ENCODE assay signal across 9 mouse cellular contexts in genomic region chr7:16401991-16402431, GRCm38 (mm10). TPM values are rescaled to one million over a fixed set of nuclear protein-coding genes. Genes with fewer than 3 reads are reported as not detected.
DNase-seq lines count a peak whose midpoint lies in the region; ATAC-seq and TF ChIP-seq lines count a peak whose summit lies in the region.
"Had no signal": no experiment of that assay in that cellular context is flagged by ENCODE, and none has a peak within 500 bp of the region (broad histone marks: within the 10 kb centered on the region; RNA-seq: fewer than 3 reads in every experiment).

No protein-coding gene starts in this region.

- DNase-seq in frontal cortex, postnatal 14 days (ENCODE audit: low spot score in 2 of 2) = peak; percentile 19 to 29
- DNase-seq in adrenal gland, postnatal 25 days = peak; percentile 23
- DNase-seq in heart, postnatal 4 days = peak; percentile 57
- DNase-seq in left cerebral cortex, postnatal 25 days (ENCODE audit: low spot score in 2 of 2) = peak; percentile 28 to 34
- DNase-seq in spleen, postnatal 36 days (ENCODE audit: low spot score in 2 of 2) = peak; percentile 73 to 84

- no peak for ATAC-seq in frontal cortex, adult (ENCODE audit: low TSS enrichment)
- ATAC-seq in megakaryocyte progenitor cell, adult 5-6 weeks (replicated peaks; ENCODE audit: poor library complexity) = peak; percentile 2; the same call in 1 of the 2 replicates
- ATAC-seq: Patski had no signal

- intact Hi-C loops in left cerebral cortex, postnatal 25 days (cut with DNase I) = loop anchor here (2.0 to 5.0 kb wide), 2 partner anchors 213 to 415 kb away; partner anchors contain the start of genes Arhgap35, Fkrp and Strn4

- TF ChIP-seq CTCF in embryonic fibroblast, embryonic 13.5 days (IDR thresholded peaks at IDR 0.05; ENCODE audit: borderline replicate concordance, insufficient read depth, low read length) = no peak

- H3K27ac ChIP-seq in embryonic fibroblast, embryonic 13.5 days (ENCODE audit: insufficient read depth, low read length) = peak overlapping the region; percentile 100

- peak; percentile 51 for TF ChIP-seq POLR2A in embryonic fibroblast, embryonic 13.5 days (IDR thresholded peaks at IDR 0.05; ENCODE audit: low read depth, low read length)

- peaks cover 19% of the 10 kb centered on the region for H3K4me1 ChIP-seq in embryonic fibroblast, embryonic 13.5 days (ENCODE audit: control insufficient read depth, insufficient read depth, low read length)

- peak overlapping the region; percentile 75 for H3K4me3 ChIP-seq in embryonic fibroblast, embryonic 13.5 days (ENCODE audit: insufficient read depth, low read length)

RNA-seq across cellular contexts. Expression of gene Zc3h4, which starts 1.3 kb away (rescaled TPM):
- 47.1 and 57.3 TPM in 2 replicates for total RNA-seq in adrenal gland, postnatal 25 days (2021)
- polyA plus RNA-seq in embryonic fibroblast, embryonic 13.5 days (2011; ENCODE audit: insufficient read length, low read depth, missing spikeins) = 27.0 and 29.4 TPM in 2 replicates
- 10 to 100 TPM; 36.8 to 39.3 TPM for total RNA-seq in heart, postnatal 4 days (2021)
- 10 to 100 TPM; 58.6 to 58.8 TPM for total RNA-seq in left cerebral cortex, postnatal 25 days (2021)
- 36.5 and 38.7 TPM in 2 replicates for total RNA-seq in megakaryocyte progenitor cell, adult 5-6 weeks (2015)
- 25.9 and 33.5 TPM in 2 replicates for total RNA-seq in megakaryocyte progenitor cell, adult 5-6 weeks (2017)

RNA-seq across cellular contexts. Expression of gene Sae1, which starts 14.4 kb away (rescaled TPM):
- total RNA-seq in adrenal gland, postnatal 25 days (2021) = 67.1 and 74.1 TPM in 2 replicates
- 125 and 133 TPM in 2 replicates for polyA plus RNA-seq in embryonic fibroblast, embryonic 13.5 days (2011; ENCODE audit: insufficient read length, low read depth, missing spikeins)
- total RNA-seq in heart, postnatal 4 days (2021) = 100 to 1,000 TPM; 105 to 110 TPM
- 100 to 1,000 TPM; 105 to 120 TPM for total RNA-seq in left cerebral cortex, postnatal 25 days (2021)
- total RNA-seq in megakaryocyte progenitor cell, adult 5-6 weeks (2015) = 76.8 and 81.3 TPM in 2 replicates
- total RNA-seq in megakaryocyte progenitor cell, adult 5-6 weeks (2017) = 429 and 547 TPM in 2 replicates

RNA-seq across cellular contexts. Expression of gene Tmem160, which starts 50.6 kb away (rescaled TPM):
- 62.2 and 70.3 TPM in 2 replicates for total RNA-seq in adrenal gland, postnatal 25 days (2021)
- polyA plus RNA-seq in embryonic fibroblast, embryonic 13.5 days (2011; ENCODE audit: insufficient read length, low read depth, missing spikeins) = 19.0 and 27.7 TPM in 2 replicates
- total RNA-seq in heart, postnatal 4 days (2021) = 10 to 100 TPM; 70.3 to 77.9 TPM
- 10 to 100 TPM; 66.5 to 80.1 TPM for total RNA-seq in left cerebral cortex, postnatal 25 days (2021)
- 34.6 and 42.5 TPM in 2 replicates for total RNA-seq in megakaryocyte progenitor cell, adult 5-6 weeks (2015)
- 9.5 and 13.5 TPM in 2 replicates for total RNA-seq in megakaryocyte progenitor cell, adult 5-6 weeks (2017)

Comparison
In these comparisons a context has a peak if more than half of its experiments do, and no peak if none do; other contexts are left out.
1. DNase-seq: peak in every context shown above with its lines; median percentile 78 in spleen, postnatal 36 days; 57 in heart, postnatal 4 days; 31 in left cerebral cortex, postnatal 25 days; 24 in frontal cortex, postnatal 14 days; 23 in adrenal gland, postnatal 25 days.